Mouse (Mus musculus) adrenal gland, adult 10 weeks (tissue): ENCODE data around the gene Tmc3. TPM values are rescaled to one million over a fixed set of nuclear protein-coding genes. Genes with fewer than 3 reads are reported as not detected.

Experiments used
- polyA plus RNA-seq: library from polyadenylated mRNA; stranded (reverse); fragments of 350-450 nt; fragmentation: Illumina TruSeq; extraction: RNeasy Lipid Tissue Mini Kit (QIAGEN cat#74804); gene quantifications from one replicate; pipeline ENCODE4 v1.2.3, GENCODE M21; 2014; ENCODE audit warnings: low read depth, low replicate concordance

Gene Tmc3
- 0.35 TPM for polyA plus RNA-seq

GRCm38 (mm10) chr7:83584639-83585471 is at the start of gene Tmc3:
Gene Tmc3, plus strand, starts transcription at chr7:83584927.

GRCm38 (mm10) chr7:83631828-83632681 is 47.3 kb downstream of the Tmc3 start, which contains the start of gene Stard5:
Gene Stard5, plus strand, starts transcription at chr7:83631959.

Other genes starting within 250 kb of the Tmc3 start
- gene Stard5, start 47.0 kb downstream of the Tmc3 start, polyA plus RNA-seq, result 32.7 TPM
- 1.7 TPM for gene Il16, start 160.8 kb downstream of the Tmc3 start, polyA plus RNA-seq
- gene Cfap161, start 210.0 kb downstream of the Tmc3 start, polyA plus RNA-seq, result not detected